Mouse (Mus musculus): ENCODE results near the gene Zdhhc13. TPM values are rescaled to one million over a fixed set of nuclear protein-coding genes. Genes with fewer than 3 reads are reported as not detected.

The Zdhhc13 gene
- polyA plus RNA-seq, 1 experiment from 2014 or later = 37.0 TPM

DNA sequence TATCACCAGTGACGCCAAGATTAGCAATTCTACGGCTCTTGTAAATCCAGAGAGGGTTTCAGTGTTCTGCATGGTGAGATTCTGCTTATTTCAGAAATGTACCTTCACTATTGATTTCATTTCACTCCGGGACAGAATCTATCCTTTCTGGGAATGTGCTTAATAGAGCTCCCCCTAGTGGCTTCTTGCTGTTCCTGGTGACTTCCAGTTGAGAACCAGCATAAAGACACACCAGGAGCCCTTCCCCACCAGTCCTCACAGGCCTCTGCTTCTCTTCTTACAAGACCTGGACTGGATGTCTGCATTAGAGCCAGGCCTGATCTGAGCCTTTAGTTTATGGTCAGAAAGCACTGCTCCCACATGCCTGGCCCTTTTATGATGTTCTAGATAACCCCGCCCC is 87.7 kb downstream of the Zdhhc13 start:
- no peaks in the 10 kb centered on the region for H3K36me3 ChIP-seq (ENCODE audit: control insufficient read depth, insufficient read depth, low read length)
- H3K27me3 ChIP-seq (replicated peaks; ENCODE audit: control insufficient read depth, insufficient read depth, low read length) = peaks cover 2% of the 10 kb centered on the region; the same call in 1 of the 2 replicates
- no peak for ATAC-seq
- H3K9ac ChIP-seq (ENCODE audit: low read depth, low read length) = no peak overlapping the region
- H3K4me1 ChIP-seq (ENCODE audit: control insufficient read depth, insufficient read depth, low read depth, low read length) = peaks cover 3% of the 10 kb centered on the region
- no peak overlapping the region for H3K27ac ChIP-seq (ENCODE audit: low read depth, low read length)
- 74% methylated on average over 4 of the region's 4 CpGs for WGBS
- no peak overlapping the region for H3K4me2 ChIP-seq (ENCODE audit: low read length)
- H3K9me3 ChIP-seq (ENCODE audit: control insufficient read depth, low read length) = no peaks in the 10 kb centered on the region
- H3K4me3 ChIP-seq (ENCODE audit: low read length) = no peak overlapping the region

Other genes with a start within 250 kb of the Zdhhc13 start
- not detected in 2 replicates for gene Mrgprb2, start 230.9 kb upstream of the Zdhhc13 start, polyA plus RNA-seq (2015; fragmentation: Nextera tagmentation; extraction: Ambion mirVana)
- not detected in 2 replicates for gene Mrgprb3, start 145.2 kb upstream of the Zdhhc13 start, polyA plus RNA-seq (2015; fragmentation: Nextera tagmentation; extraction: Ambion mirVana)
- gene Csrp3, start 59.0 kb downstream of the Zdhhc13 start, polyA plus RNA-seq (2015; fragmentation: Nextera tagmentation; extraction: Ambion mirVana) = 0.24 and 7.3 TPM in 2 replicates
- gene E2f8, start 92.6 kb downstream of the Zdhhc13 start, polyA plus RNA-seq (2015; fragmentation: Nextera tagmentation; extraction: Ambion mirVana) = 2.5 and 3.7 TPM in 2 replicates
- gene Nav2, start 119.7 kb downstream of the Zdhhc13 start, polyA plus RNA-seq (2015; fragmentation: Nextera tagmentation; extraction: Ambion mirVana) = 23.0 and 27.9 TPM in 2 replicates

Measured in hindbrain, embryonic 16.5 days (tissue).